Mouse (Mus musculus) CH12.LX (cell line): Measurements from ENCODE around the gene Slc6a9. TPM values are rescaled to one million over a fixed set of nuclear protein-coding genes. Genes with fewer than 3 reads are reported as not detected.
A peak's percentile ranks its signal among the peaks of the same experiment; 100 is the strongest.

Experiments used
- DNase-seq: peaks from one replicate; pipeline ENCODE4 v3.0.0-alpha.2; 2013; ENCODE audit errors: extremely low read depth
- H3K27ac ChIP-seq: 2 replicates; pipeline ENCODE4 v1.5.1; 2012; ENCODE audit warnings: low read depth, mild to moderate bottlenecking, control low read depth, moderate library complexity; ENCODE audit not compliant: insufficient read depth
- H3K27me3 ChIP-seq: replicated peaks from 2 replicates; pipeline ENCODE3; 2012; ENCODE audit warnings: inconsistent platforms
- H3K36me3 ChIP-seq, 2 experiments: replicated peaks in 1 of 2; 2 replicates each; pipeline versions ENCODE3 to v1.6.1; 2012; ENCODE audit warnings: inconsistent platforms in 1 of 2, low read length in 1 of 2, mild to moderate bottlenecking in 1 of 2, mixed read lengths in 1 of 2, moderate library complexity in 1 of 2; ENCODE audit not compliant: control insufficient read depth in 1 of 2, insufficient read depth in 1 of 2
- H3K4me1 ChIP-seq, 2 experiments: 2 replicates each; pipeline ENCODE4 v1.6.1; 2012; ENCODE audit warnings: inconsistent platforms in 1 of 2, moderate library complexity in 1 of 2; ENCODE audit not compliant: insufficient read depth in 2 of 2, control insufficient read depth in 1 of 2
- H3K4me2 ChIP-seq: 2 replicates; pipeline ENCODE4 v1.6.1; 2012; ENCODE audit warnings: low read depth, mild to moderate bottlenecking, control low read depth; ENCODE audit not compliant: poor library complexity, insufficient read depth, severe bottlenecking
- H3K4me3 ChIP-seq, 3 experiments: fragments of 150-350 bp in 1 of 3; sonication (generic) in 1 of 3; replicated peaks in 1 of 3; 2 replicates each; pipeline versions ENCODE3 to v1.5.1; 2011 to 2012; ENCODE audit warnings: low read depth in 2 of 3, low read length in 2 of 3, mild to moderate bottlenecking in 2 of 3, moderate library complexity in 2 of 3, control low read depth in 1 of 3, improper control_type of control experiment in 1 of 3, inconsistent platforms in 1 of 3, mixed read lengths in 1 of 3; ENCODE audit not compliant: poor library complexity in 1 of 3
- H3K79me2 ChIP-seq: replicated peaks from 2 replicates; pipeline ENCODE4 v1.6.1; 2012; ENCODE audit warnings: mild to moderate bottlenecking, moderate library complexity; ENCODE audit not compliant: control insufficient read depth, poor library complexity, insufficient read depth, severe bottlenecking; ENCODE audit errors: extremely low read depth
- H3K9ac ChIP-seq: 2 replicates; pipeline ENCODE4 v1.6.1; 2012; ENCODE audit warnings: low read depth, mild to moderate bottlenecking, control low read depth, moderate library complexity; ENCODE audit not compliant: insufficient read depth
- H3K9me3 ChIP-seq: replicated peaks from 2 replicates; pipeline ENCODE3; 2012; ENCODE audit warnings: low read length, inconsistent platforms, mixed read lengths
- CHD2 ChIP-seq: IDR thresholded peaks from 2 replicates; pipeline ENCODE4 v1.6.1; 2011; ENCODE audit warnings: low read length, improper control_type of control experiment
- CTCF ChIP-seq, 2 experiments: IDR thresholded peaks in 1 of 2; conservative IDR thresholded peaks in 1 of 2; 2 replicates each; pipeline ENCODE4 v1.5.1; 2011 to 2012; ENCODE audit warnings: low read depth in 2 of 2, low read length in 2 of 2, improper control_type of control experiment in 1 of 2, inconsistent platforms in 1 of 2, mild to moderate bottlenecking in 1 of 2, moderate library complexity in 1 of 2
- ELF1 ChIP-seq: IDR thresholded peaks from 2 replicates; pipeline ENCODE4 v1.6.1; 2014; ENCODE audit warnings: low read depth, mild to moderate bottlenecking, inconsistent platforms, low read length, improper control_type of control experiment
- EP300 ChIP-seq: IDR thresholded peaks from 2 replicates; pipeline ENCODE4 v1.6.1; 2011; ENCODE audit warnings: low read length, improper control_type of control experiment
- GABPA ChIP-seq: IDR thresholded peaks from 2 replicates; pipeline ENCODE4 v1.6.1; 2012; ENCODE audit warnings: low read depth, low read length, improper control_type of control experiment, inconsistent platforms; ENCODE audit not compliant: insufficient replicate concordance
- IRF4 ChIP-seq: IDR thresholded peaks from 2 replicates; pipeline ENCODE4 v1.6.1; 2014; ENCODE audit warnings: low read depth, mild to moderate bottlenecking, inconsistent platforms, low read length, improper control_type of control experiment
- JUND ChIP-seq: conservative IDR thresholded peaks from 2 replicates; pipeline ENCODE4 v1.6.1; 2011; ENCODE audit warnings: low read depth, low read length, improper control_type of control experiment
- MEF2A ChIP-seq: IDR thresholded peaks from 2 replicates; pipeline ENCODE4 v1.6.1; 2014; ENCODE audit warnings: low read depth, mild to moderate bottlenecking, inconsistent platforms, low read length, improper control_type of control experiment, borderline replicate concordance
- MXI1 ChIP-seq: IDR thresholded peaks from 2 replicates; pipeline ENCODE4 v1.6.1; 2011; ENCODE audit warnings: mild to moderate bottlenecking, low read depth, low read length, improper control_type of control experiment
- PAX5 ChIP-seq: IDR thresholded peaks from 2 replicates; pipeline ENCODE4 v1.6.1; 2012; ENCODE audit warnings: low read length, inconsistent platforms, mixed read lengths
- POLR2A ChIP-seq: IDR thresholded peaks from 2 replicates; pipeline ENCODE4 v1.6.1; 2011; ENCODE audit warnings: low read depth, mild to moderate bottlenecking, improper control_type of control experiment, low read length
- POLR2AphosphoS2 ChIP-seq: IDR thresholded peaks from 2 replicates; pipeline ENCODE4 v1.6.1; 2011; ENCODE audit warnings: low read depth, low read length, improper control_type of control experiment
- RCOR1 ChIP-seq: conservative IDR thresholded peaks from 2 replicates; pipeline ENCODE4 v1.6.1; 2012; ENCODE audit warnings: low read depth, mild to moderate bottlenecking, inconsistent platforms, low read length, improper control_type of control experiment
- TBP ChIP-seq: conservative IDR thresholded peaks from 2 replicates; pipeline ENCODE4 v1.6.1; 2011; ENCODE audit warnings: low read depth, low read length, improper control_type of control experiment
- TCF12 ChIP-seq: IDR thresholded peaks from 2 replicates; pipeline ENCODE4 v1.6.1; 2014; ENCODE audit warnings: low read depth, mild to moderate bottlenecking, inconsistent platforms, low read length, improper control_type of control experiment
- UBTF ChIP-seq: IDR thresholded peaks from 2 replicates; pipeline ENCODE4 v1.6.1; 2012; ENCODE audit warnings: low read depth, mild to moderate bottlenecking, inconsistent platforms, low read length, improper control_type of control experiment, moderate library complexity
- USF1 ChIP-seq: IDR thresholded peaks from 2 replicates; pipeline ENCODE4 v1.6.1; 2014; ENCODE audit warnings: low read depth, mild to moderate bottlenecking, inconsistent platforms, low read length, improper control_type of control experiment
- ZMIZ1 ChIP-seq: IDR thresholded peaks from 2 replicates; pipeline ENCODE4 v1.6.1; 2012; ENCODE audit warnings: low read depth, mild to moderate bottlenecking, inconsistent platforms, low read length, improper control_type of control experiment
- ZNF384 ChIP-seq: IDR thresholded peaks from 2 replicates; pipeline ENCODE4 v1.6.1; 2012; ENCODE audit warnings: low read depth, low read length, improper control_type of control experiment, inconsistent platforms
- dilution Hi-C: fragments of 300-500 bp; cut with MboI; formaldehyde crosslinking; loops from 2 replicates; pipeline ENCODE4 v1.14.3; 2020; ENCODE audit warnings: low sequenced_read_pairs; ENCODE audit not compliant: extremely low pct_unique_long_range_greater_than_20kb, extremely low pct_ligation_motif_present
- in situ Hi-C: fragments of 300-500 bp; cut with MboI; formaldehyde crosslinking; loops from 3 replicates; pipeline ENCODE4 v1.14.3; 2019; ENCODE audit warnings: low sequenced_read_pairs, low pct_ligation_motif_present, low pct_unique_long_range_greater_than_20kb, mixed read lengths
- polyA plus RNA-seq: library from polyadenylated mRNA; unstranded; fragments of >175 nt; gene quantifications from 2 replicates; pipeline ENCODE4 v1.2.1, GENCODE M21; 2012; ENCODE audit warnings: low read depth; ENCODE audit not compliant: insufficient read length
- total RNA-seq, 2 experiments: library from RNA; depleted of rRNA; stranded (reverse); fragments of 300-350 nt in 1 of 2; fragments of >200 nt in 1 of 2; gene quantifications; 2 replicates each; pipeline ENCODE4 v1.2.3; 2012 to 2014

Gene Slc6a9
- total and polyA plus RNA-seq, 3 experiments, result 4.0 to 15.6 (median 9.1) TPM

GRCm38 (mm10) chr4:117885093-117885492 is 50.8 kb downstream of the Slc6a9 start:
- Histone ChIP-seq H3K27me3 (no peaks in the 10 kb centered on the region), H3K9ac (no peak overlapping the region), H3K27ac (no peak overlapping the region), H3K4me2 (no peak overlapping the region), H3K79me2 (peaks cover 14% of the 10 kb centered on the region), H3K36me3 (peaks cover 37 to 77% of the 10 kb centered on the region in 2 experiments), H3K9me3 (no peaks in the 10 kb centered on the region), H3K4me1 (peaks cover 3 to 17% of the 10 kb centered on the region in 2 experiments; a peak in 3 of 4 replicates), H3K4me3 (no peak overlapping the region)
- in situ Hi-C loops, result no loop called here
- dilution Hi-C loops, result no loop called here
- TF ChIP-seq IRF4 (no peak), POLR2A (no peak), ELF1 (no peak), USF1 (no peak), RCOR1 (no peak), EP300 (no peak), MXI1 (no peak), PAX5 (no peak), CHD2 (no peak)
- no peak for DNase-seq

- peaks cover 38 to 77% of the 10 kb centered on the region in 2 experiments for H3K36me3 ChIP-seq
- H3K4me2 ChIP-seq, result peak overlapping the region; percentile 89
- in situ Hi-C loops (no loop called here), dilution Hi-C loops (no loop called here)
- H3K27me3 ChIP-seq, result no peaks in the 10 kb centered on the region
- peak overlapping the region; percentile 74 to 95 (median 91) for H3K4me3 ChIP-seq
- peaks cover 7 to 26% of the 10 kb centered on the region in 2 experiments for H3K4me1 ChIP-seq
- H3K9me3 ChIP-seq, result no peaks in the 10 kb centered on the region
- no peak overlapping the region for H3K27ac ChIP-seq
- TF ChIP-seq POLR2AphosphoS2, result no peak
- TF ChIP-seq MXI1, result no peak
- TF ChIP-seq JUND, result no peak
- TF ChIP-seq GABPA, result no peak
- no peak for TF ChIP-seq CTCF (conservative IDR thresholded peaks at IDR 0.05 in 1 of 2, IDR thresholded peaks at IDR 0.05 in 1 of 2; ENCODE audit: low read depth in 2 of 2, low read length in 2 of 2)
- no peak for TF ChIP-seq TCF12
- no peak for TF ChIP-seq ZNF384
- no peak for TF ChIP-seq ZMIZ1
- DNase-seq, result no peak
- peak overlapping the region; percentile 87; the same call in 1 of the 2 replicates for H3K9ac ChIP-seq
- H3K79me2 ChIP-seq, result peaks cover 17% of the 10 kb centered on the region
Measured at GRCm38 (mm10) chr4:117885994-117886393, 51.7 kb downstream of the Slc6a9 start.

GRCm38 (mm10) chr4:117886644-117887043 is 52.3 kb downstream of the Slc6a9 start:
- dilution Hi-C loops, result no loop called here
- in situ Hi-C loops, result no loop called here
- H3K36me3 ChIP-seq, result peaks cover 38 to 72% of the 10 kb centered on the region in 2 experiments
- peak overlapping the region; percentile 39; the same call in 1 of the 2 replicates for H3K27ac ChIP-seq
- peaks cover 8 to 28% of the 10 kb centered on the region in 2 experiments for H3K4me1 ChIP-seq
- peak overlapping the region; percentile 89 for H3K4me2 ChIP-seq
- H3K9ac ChIP-seq, result peak overlapping the region; percentile 87
- TF ChIP-seq CHD2 (no peak), TBP (no peak), GABPA (no peak), ZNF384 (peak; percentile 78), UBTF (no peak), PAX5 (no peak), MEF2A (no peak)
- DNase-seq, result peak; percentile 34
- H3K9me3 ChIP-seq, result no peaks in the 10 kb centered on the region
- H3K79me2 ChIP-seq, result peaks cover 21% of the 10 kb centered on the region
- no peaks in the 10 kb centered on the region for H3K27me3 ChIP-seq
- peak overlapping the region; percentile 74 to 95 (median 91) for H3K4me3 ChIP-seq
